Mouse (Mus musculus) myocyte (in vitro differentiated cells): ENCODE measurements around the gene Prrc2c. TPM values are rescaled to one million over a fixed set of nuclear protein-coding genes. Genes with fewer than 3 reads are reported as not detected.

Source experiments
- H3K27me3 ChIP-seq: one replicate; pipeline ENCODE4 v1.6.1; 2011; ENCODE audit not compliant: control insufficient read depth, insufficient read depth, insufficient read length
- H3K36me3 ChIP-seq: one replicate; pipeline ENCODE4 v1.6.1; 2011; ENCODE audit not compliant: control insufficient read depth, insufficient read depth
- H3K4me2 ChIP-seq: one replicate; pipeline ENCODE4 v1.6.1; 2011; ENCODE audit warnings: low read depth, control low read depth
- H3K4me3 ChIP-seq: one replicate; pipeline ENCODE4 v1.5.1; 2011; ENCODE audit warnings: mild to moderate bottlenecking, control low read depth, moderate library complexity
- H3K79me2 ChIP-seq: one replicate; pipeline ENCODE4 v1.6.1; 2011; ENCODE audit not compliant: control insufficient read depth, insufficient read depth
- H3ac ChIP-seq: one replicate; pipeline ENCODE4 v1.6.1; 2011; ENCODE audit not compliant: control insufficient read depth, insufficient read length
- CEBPB ChIP-seq: IDR thresholded peaks from 2 replicates; pipeline ENCODE4 v1.6.1; 2011; ENCODE audit warnings: mild to moderate bottlenecking, moderate library complexity; ENCODE audit not compliant: poor library complexity, insufficient read depth, severe bottlenecking
- E2F4 ChIP-seq: IDR thresholded peaks from one replicate; pipeline ENCODE4 v1.6.1; 2011; ENCODE audit warnings: mild to moderate bottlenecking, control low read depth, moderate library complexity; ENCODE audit not compliant: insufficient read depth
- MAX ChIP-seq: IDR thresholded peaks from one replicate; pipeline ENCODE4 v1.6.1; 2011; ENCODE audit warnings: low read depth, mild to moderate bottlenecking, control low read depth
- MYOD1 ChIP-seq, 3 experiments: IDR thresholded peaks; one replicate each; pipeline ENCODE4 v1.6.1; 2011; ENCODE audit warnings: control low read depth in 2 of 3, low read depth in 2 of 3, mild to moderate bottlenecking in 2 of 3, moderate library complexity in 1 of 3; ENCODE audit not compliant: insufficient read length in 2 of 3, control insufficient read depth in 1 of 3
- MYOG ChIP-seq, 3 experiments: IDR thresholded peaks; one replicate each; pipeline ENCODE4 v1.6.1; 2011; ENCODE audit warnings: control low read depth in 2 of 3, low read depth in 2 of 3, mild to moderate bottlenecking in 2 of 3; ENCODE audit not compliant: insufficient read length in 2 of 3, control insufficient read depth in 1 of 3, insufficient read depth in 1 of 3
- POLR2A ChIP-seq: IDR thresholded peaks from one replicate; pipeline ENCODE4 v1.6.1; 2011; ENCODE audit warnings: low read depth, mild to moderate bottlenecking, control low read depth, moderate library complexity; ENCODE audit not compliant: insufficient read length
- POLR2AphosphoS2 ChIP-seq: IDR thresholded peaks from one replicate; pipeline ENCODE4 v1.6.1; 2011; ENCODE audit warnings: low read depth, control low read depth; ENCODE audit not compliant: insufficient read length
- REST ChIP-seq: IDR thresholded peaks from one replicate; pipeline ENCODE4 v1.6.1; 2011; ENCODE audit warnings: mild to moderate bottlenecking, control low read depth, moderate library complexity; ENCODE audit not compliant: insufficient read depth, insufficient read length
- SRF ChIP-seq: IDR thresholded peaks from one replicate; pipeline ENCODE4 v1.6.1; 2011; ENCODE audit warnings: low read depth; ENCODE audit not compliant: control insufficient read depth, insufficient read length
- TCF12 ChIP-seq: IDR thresholded peaks from one replicate; pipeline ENCODE4 v1.6.1; 2011; ENCODE audit warnings: mild to moderate bottlenecking, control low read depth; ENCODE audit not compliant: poor library complexity, insufficient read depth, severe bottlenecking
- TCF3 ChIP-seq: IDR thresholded peaks from one replicate; pipeline ENCODE4 v1.6.1; 2011; ENCODE audit warnings: low read depth, control low read depth; ENCODE audit not compliant: insufficient read length
- USF1 ChIP-seq: IDR thresholded peaks from one replicate; pipeline ENCODE4 v1.6.1; 2011; ENCODE audit warnings: low read depth, mild to moderate bottlenecking, control low read depth, moderate library complexity
- polyA plus RNA-seq: library from polyadenylated mRNA; unstranded; fragments of >200 nt; fragmentation: generic; extraction: Trizol; gene quantifications from one replicate; pipeline ENCODE4 v1.2.1, GENCODE M21; 2012; ENCODE audit warnings: missing spikeins

Prrc2c gene
- polyA plus RNA-seq, 1 experiment, result 24.1 TPM

- H3K79me2 ChIP-seq, result no peaks in the 10 kb centered on the region
- no peak overlapping the region for H3ac ChIP-seq
- no peak overlapping the region for H3K4me2 ChIP-seq
- peaks cover 82% of the 10 kb centered on the region for H3K36me3 ChIP-seq
- TF ChIP-seq REST (no peak), USF1 (no peak), SRF (no peak), CEBPB (no peak), POLR2A (no peak), POLR2AphosphoS2 (no peak), MYOD1 (IDR thresholded peaks at IDR 0.05; ENCODE audit: control insufficient read depth in 1 of 3, insufficient read length in 2 of 3, low read depth in 2 of 3) (no peak), MAX (no peak), MYOG (IDR thresholded peaks at IDR 0.05; ENCODE audit: control insufficient read depth in 1 of 3, insufficient read depth in 1 of 3, insufficient read length in 2 of 3, low read depth in 2 of 3) (no peak), TCF3 (no peak), TCF12 (no peak), E2F4 (no peak)
- no peaks in the 10 kb centered on the region for H3K27me3 ChIP-seq
- H3K4me3 ChIP-seq, result no peak overlapping the region
Measured at GRCm38 (mm10) chr1:162700389-162701066, 39.8 kb downstream of the Prrc2c start.

- Histone ChIP-seq H3ac (no peak overlapping the region), H3K27me3 (no peaks in the 10 kb centered on the region), H3K36me3 (peaks cover 75% of the 10 kb centered on the region), H3K4me3 (no peak overlapping the region), H3K79me2 (no peaks in the 10 kb centered on the region), H3K4me2 (no peak overlapping the region)
- TF ChIP-seq USF1, result no peak
- TF ChIP-seq TCF12, result no peak
- TF ChIP-seq SRF, result no peak
- no peak for TF ChIP-seq POLR2AphosphoS2
- TF ChIP-seq MYOG (IDR thresholded peaks at IDR 0.05; ENCODE audit: control insufficient read depth in 1 of 3, insufficient read depth in 1 of 3, insufficient read length in 2 of 3, low read depth in 2 of 3), result no peak
- no peak for TF ChIP-seq POLR2A
- TF ChIP-seq REST, result no peak
- no peak for TF ChIP-seq CEBPB
Measured at GRCm38 (mm10) chr1:162697866-162698265, 42.5 kb downstream of the Prrc2c start.

GRCm38 (mm10) chr1:162693721-162694120, 46.6 kb downstream of the Prrc2c start:
- no peak overlapping the region for H3K4me3 ChIP-seq
- no peak overlapping the region for H3ac ChIP-seq
- no peak overlapping the region for H3K4me2 ChIP-seq
- TF ChIP-seq USF1 (no peak), TCF3 (no peak), CEBPB (no peak), MAX (no peak), MYOG (IDR thresholded peaks at IDR 0.05; ENCODE audit: control insufficient read depth in 1 of 3, insufficient read depth in 1 of 3, insufficient read length in 2 of 3, low read depth in 2 of 3) (no peak)
- H3K79me2 ChIP-seq, result no peaks in the 10 kb centered on the region
- peaks cover 86% of the 10 kb centered on the region for H3K36me3 ChIP-seq
- H3K27me3 ChIP-seq, result no peaks in the 10 kb centered on the region

- H3K36me3 ChIP-seq, result no peaks in the 10 kb centered on the region
- no peaks in the 10 kb centered on the region for H3K27me3 ChIP-seq
- peak overlapping the region; percentile 38 for H3K4me2 ChIP-seq
- no peak for TF ChIP-seq TCF12
- peak; percentile 58 for TF ChIP-seq USF1
- H3K79me2 ChIP-seq, result no peaks in the 10 kb centered on the region
- H3K4me3 ChIP-seq, result no peak overlapping the region
- H3ac ChIP-seq, result no peak overlapping the region
Measured at GRCm38 (mm10) chr1:162665486-162666174, 74.7 kb downstream of the Prrc2c start.

GRCm38 (mm10) chr1:162664826-162665475, 75.4 kb downstream of the Prrc2c start:
- no peaks in the 10 kb centered on the region for H3K27me3 ChIP-seq
- no peak overlapping the region for H3K4me2 ChIP-seq
- no peak overlapping the region for H3ac ChIP-seq
- H3K4me3 ChIP-seq, result no peak overlapping the region
- TF ChIP-seq TCF3 (no peak), MYOD1 (IDR thresholded peaks at IDR 0.05; ENCODE audit: control insufficient read depth in 1 of 3, insufficient read length in 2 of 3, low read depth in 2 of 3) (no peak), REST (no peak), POLR2A (no peak), MAX (no peak), USF1 (no peak), E2F4 (no peak), POLR2AphosphoS2 (no peak), CEBPB (no peak), TCF12 (no peak), MYOG (IDR thresholded peaks at IDR 0.05; ENCODE audit: control insufficient read depth in 1 of 3, insufficient read depth in 1 of 3, insufficient read length in 2 of 3, low read depth in 2 of 3) (no peak), SRF (no peak)
- H3K36me3 ChIP-seq, result no peaks in the 10 kb centered on the region
- no peaks in the 10 kb centered on the region for H3K79me2 ChIP-seq
